Mouse (Mus musculus) spleen, postnatal 10 days (tissue): ENCODE results near the gene Susd6.
"Not testable (repeated sequence)": the region's sequence is repeated elsewhere in the genome, so short reads cannot be mapped to it uniquely, and the experiment has no call there.

Source experiments
- DNase-seq, 2 experiments: peaks; one replicate each; pipeline ENCODE4 v3.0.0; 2021 to 2022; ENCODE audit warnings: low spot score in 2 of 2

Gene Susd6

DNA sequence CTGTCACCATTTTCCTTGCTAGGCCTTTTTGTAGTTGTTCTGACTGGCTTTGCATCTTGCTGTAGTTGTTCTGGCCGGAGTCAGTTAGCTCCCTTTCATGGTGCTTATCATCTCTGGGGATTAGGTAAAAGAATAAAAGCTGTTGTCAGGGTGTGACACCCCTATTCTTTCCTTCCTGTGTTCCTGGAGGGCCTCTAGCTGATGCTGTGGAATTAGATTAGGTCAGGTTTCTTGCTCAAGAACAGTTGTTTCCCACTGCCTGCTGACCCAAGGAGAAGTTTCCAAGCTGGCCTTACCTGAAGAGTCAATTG lies 22.2 kb downstream of the Susd6 start:
- DNase-seq: no peak

DNA sequence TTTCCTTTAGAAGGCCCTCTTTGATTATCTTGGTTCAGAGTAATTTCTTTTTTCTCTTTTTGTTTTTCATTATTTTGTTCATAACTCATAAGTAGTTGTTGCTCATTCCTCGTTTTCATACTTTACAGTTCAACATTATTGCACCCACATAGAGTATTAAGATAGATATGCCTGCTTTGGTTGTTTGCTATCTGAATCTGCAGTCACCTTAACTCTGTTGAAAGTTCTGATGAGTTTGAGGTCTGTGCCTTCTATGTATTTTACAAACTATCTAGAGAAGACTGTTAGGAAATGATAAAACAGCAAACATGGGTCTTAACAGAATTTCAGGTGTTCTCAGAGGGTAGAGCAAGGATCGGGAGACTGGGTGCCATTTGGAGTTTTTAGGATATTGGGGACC lies 23.1 kb downstream of the Susd6 start:
- no peak for DNase-seq

DNA sequence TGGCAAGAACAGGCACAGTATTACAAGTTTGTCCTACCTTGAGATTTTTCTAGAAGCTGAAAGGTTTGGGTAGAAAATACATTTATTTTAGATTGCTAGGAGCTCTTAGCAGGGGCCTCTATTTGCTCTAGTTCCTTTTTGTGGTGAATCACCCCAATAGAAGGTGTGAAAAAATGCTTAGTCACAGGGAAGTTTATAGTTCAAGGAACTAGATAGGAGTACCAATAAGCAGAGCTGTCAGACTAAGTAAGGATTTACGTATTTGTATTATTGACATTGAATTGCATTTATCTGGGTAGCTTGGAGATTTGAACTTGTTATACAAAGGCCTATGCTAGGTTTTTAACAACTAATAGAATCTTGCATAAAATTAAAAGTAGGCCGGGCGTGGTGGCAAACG lies 23.6 kb downstream of the Susd6 start:
- no peak for DNase-seq

DNA sequence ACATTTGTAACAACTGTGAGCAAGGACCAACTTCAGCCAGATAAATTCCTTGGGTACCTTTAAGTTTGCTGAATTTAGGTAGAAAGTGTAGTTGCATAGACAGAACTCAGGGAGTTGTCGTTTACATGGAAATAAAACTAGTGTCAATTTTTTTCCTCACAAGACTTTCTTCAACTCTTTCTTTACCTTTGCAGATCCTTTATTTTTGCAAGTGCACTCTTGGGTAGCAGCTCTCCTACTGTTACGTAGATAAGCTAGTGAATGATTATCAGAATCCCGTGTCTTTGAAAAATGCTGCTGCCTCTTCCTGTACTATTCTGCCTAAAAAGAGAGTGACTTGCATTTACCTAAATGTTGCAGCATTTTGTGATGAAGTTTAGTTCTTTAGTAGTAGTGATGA lies 24.2 kb downstream of the Susd6 start:
- no peak for DNase-seq

DNA sequence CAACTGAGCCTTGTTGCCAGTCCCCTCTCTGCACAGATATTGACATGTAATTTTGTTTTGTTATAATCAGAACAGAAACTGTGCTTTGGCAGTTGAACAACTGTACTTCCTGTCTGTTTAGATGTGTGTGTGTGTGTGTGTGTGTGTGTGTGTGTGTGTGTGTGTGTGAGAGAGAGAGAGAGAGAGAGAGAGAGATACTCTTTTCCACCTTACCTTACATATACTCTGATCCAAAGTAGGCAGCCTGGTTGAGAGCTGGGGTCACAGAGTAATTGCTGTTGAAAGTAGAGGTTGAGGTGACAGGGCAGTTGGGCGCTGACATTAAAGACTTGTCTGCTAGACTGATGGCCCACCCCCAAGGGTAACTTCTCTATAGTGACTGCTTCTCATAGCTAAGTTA lies 25.0 kb downstream of the Susd6 start:
- no peak for DNase-seq

DNA sequence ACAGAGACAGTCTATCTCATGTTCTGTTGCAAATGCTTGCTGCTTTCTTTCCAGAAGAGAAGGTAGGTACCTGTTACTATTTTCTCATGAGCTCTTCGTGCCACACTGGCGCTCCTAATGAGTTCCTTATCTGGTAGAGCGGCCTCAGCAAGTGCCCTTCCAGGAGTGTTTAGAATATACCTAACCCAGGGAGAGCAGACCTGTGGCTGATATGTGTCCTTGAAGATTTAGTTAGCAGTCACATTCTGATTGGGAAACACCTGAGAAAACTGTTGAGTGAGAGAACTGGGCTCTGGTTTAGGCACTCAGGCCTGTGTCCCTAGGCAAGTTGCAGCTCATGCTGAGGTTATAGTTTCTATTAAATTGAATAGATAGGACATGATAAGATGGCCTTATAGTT lies 25.6 kb downstream of the Susd6 start:
- DNase-seq: no peak

DNA sequence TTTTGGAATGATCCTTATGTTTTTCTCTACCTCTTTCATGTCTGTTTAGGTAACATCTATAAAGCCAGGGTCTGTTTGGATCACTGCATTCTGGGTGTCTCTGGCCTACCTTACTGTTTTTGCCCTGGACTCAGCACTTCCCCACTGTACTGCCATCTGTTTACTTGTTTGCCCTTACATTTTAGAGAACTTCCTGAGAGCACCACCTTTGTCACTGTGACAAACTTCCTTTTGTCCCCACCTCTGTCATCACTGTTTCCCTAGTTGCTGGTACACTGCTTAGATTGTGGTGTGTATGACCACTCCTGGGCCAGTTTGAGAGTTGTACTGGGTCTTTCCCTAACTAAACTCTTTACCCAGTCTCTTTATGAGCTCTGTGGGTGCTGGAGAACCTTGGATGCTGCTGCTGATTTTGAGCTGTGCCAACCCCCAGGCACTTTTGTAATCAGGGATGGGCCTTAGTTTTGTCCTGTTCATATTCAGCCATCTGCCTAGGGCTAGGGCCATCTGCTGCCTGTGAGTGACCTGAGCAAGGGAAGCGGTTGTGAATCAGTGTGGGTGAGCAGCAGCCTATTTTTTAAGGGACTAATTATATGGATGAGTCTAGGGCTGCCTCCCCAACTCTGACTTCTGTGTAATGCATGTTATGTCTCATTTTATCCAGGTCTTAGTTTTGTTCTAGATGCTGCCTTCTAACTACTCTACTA lies 26.2 kb downstream of the Susd6 start:
- DNase-seq: no peak

DNA sequence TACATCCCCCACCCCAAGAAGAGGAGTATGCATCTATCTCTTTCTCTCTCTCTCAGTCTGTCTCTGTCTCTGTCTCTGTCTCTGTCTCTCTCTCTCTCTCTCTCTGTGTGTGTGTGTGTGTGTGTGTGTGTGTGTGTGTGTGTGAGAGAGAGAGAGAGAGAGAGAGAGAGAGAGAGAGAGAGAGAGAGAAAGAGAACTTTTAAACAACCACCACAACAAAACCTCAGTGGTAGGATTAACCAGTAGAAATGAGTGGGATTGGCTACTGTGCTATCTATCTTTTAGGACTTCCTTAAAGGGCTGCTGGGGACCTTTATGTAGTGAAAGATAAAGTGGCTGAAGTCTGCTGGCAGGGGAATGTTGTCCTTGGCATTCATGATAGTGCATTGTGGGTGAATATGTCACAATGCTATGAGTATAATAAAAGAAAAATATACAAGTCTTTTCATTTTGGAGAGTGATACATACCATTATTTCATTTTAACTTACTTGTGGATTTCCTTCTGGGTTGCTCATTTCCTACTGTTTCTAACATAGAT lies 27.5 kb downstream of the Susd6 start:
- DNase-seq: no peak

DNA sequence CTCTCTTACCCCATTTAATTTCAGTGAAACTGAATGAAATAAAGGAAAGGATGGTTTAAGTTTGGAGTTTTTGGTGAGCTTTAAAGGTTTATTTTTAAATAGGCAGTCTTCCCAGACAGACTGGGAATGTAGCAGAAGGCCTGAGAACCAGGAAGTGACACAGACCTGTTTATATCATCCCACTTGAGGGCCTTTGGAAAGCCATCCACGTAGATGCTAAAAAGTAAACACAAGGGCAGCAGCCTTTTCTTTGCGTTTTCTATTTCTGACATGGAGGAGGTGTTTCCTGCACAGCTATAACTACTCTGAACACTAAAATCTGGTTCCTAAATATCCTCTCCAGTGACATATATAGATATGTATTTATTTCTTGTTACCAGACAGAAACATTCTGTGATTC lies 28.7 kb downstream of the Susd6 start:
- not testable (repeated sequence) for DNase-seq

DNA sequence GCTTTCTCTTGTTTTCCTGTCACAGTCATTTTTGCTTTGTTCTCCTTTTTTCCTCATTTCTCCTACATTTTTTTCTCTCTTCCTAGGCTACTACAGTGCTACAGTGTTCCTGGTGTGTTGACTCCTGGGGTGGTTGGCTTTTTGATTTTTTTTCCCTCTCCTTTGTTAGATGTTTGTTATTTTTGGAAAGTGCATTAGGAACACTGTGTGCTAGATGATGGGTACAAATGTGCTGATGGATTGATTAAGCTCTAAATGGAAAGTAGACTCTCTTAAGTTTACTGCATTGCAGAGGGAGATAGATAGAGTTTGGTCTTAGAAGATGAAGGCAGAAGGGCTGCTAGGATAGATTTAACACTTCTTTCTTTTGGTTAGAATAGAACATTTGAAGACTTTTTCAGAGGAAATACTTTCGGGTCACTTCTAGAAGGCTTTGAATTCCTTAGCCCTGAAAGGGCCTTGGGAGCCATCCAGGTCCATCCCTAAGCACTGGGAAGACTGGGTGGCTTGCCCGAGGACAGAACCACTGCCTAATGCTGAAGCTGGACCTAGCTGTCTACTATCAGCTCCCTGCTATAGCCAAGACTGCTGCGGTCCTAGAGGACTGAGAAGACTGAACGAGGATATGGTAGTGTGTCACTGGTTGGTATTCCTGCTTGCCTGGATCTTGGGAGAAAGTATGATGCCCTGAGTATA lies 31.1 kb downstream of the Susd6 start:
- DNase-seq: no peak

DNA sequence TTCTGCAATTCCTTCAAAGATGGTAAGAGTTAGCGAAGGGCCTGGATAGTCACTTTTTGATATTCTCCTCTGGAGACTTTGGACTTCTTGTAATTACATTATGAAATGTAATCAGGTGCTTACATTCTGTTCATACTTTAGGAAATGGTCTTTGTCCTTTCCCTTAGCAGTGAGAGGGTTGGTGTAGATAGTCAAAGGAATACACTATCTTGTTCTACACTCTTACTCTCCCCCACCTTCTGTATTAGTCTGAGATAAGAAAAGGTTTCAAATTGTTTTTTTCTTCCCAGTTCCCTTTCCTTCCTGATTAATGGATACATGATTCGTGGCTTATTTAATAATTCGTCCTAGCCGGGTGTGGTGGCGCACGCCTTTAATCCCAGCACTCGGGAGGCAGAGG lies 32.2 kb downstream of the Susd6 start:
- DNase-seq: no peak

DNA sequence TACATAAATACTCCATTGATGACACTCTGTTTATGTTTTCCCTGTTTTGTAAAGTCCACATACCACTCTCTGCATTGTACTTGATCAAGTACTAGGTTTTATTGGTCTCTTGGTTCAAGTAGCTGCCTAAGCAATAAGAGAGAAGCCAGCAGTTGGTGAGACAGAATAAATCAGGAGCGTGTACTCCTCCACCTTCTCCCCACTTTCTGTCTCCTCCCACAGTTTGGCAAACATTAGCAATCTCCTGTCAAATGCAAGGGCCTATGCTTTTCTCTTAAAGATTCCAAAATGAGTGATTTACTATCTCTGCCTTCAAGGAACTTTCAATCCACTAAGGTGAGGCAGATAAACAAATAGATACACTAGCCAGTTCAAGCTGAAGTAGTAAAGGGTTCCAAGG lies 33.9 kb downstream of the Susd6 start:
- DNase-seq: no peak

DNA sequence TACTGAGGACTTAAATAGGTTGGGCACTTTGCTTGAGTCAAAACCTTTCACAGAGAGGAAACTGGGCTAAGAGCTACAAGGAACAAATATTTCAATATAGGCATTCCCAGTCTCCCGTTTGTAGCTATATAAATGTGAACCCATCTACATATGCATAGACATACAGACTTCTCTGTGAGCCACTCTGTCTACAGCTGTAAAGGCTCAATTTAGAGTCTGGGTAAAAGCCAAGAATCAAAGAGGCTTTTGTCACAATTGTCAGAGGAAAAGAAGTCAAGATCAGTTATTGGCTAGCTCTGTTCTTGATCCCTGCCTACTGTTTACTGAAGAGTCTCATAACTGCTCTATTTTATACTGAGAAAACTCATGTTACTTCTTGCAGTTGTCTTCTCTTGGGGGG lies 36.1 kb downstream of the Susd6 start:
- DNase-seq: no peak

DNA sequence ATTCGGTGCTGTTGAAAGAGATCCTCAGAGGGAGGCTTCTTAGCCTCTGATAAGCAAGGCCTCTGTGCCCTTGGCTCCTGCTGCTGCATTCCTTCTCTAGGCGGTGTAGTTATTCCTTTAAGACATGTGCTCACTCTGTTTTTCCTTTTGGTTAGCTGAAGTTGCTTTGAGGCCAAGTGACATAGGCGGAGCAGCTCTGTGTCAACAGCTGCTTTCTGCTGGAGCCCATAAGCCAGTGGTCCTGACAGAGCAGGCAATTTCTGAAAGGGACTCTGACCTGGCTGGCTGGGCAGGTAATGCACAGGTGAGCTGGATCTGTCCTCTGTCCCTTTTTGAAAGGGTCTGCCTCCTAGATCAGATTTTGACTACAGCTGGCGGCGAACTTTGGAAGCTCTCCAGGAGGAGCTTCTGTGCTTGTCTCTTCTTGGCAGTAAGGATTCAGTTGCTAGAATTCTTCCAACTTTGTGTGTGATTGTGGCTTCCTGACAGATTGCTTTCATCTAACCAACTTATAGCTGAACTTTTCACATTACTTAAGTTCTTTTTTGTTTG lies 37.2 kb downstream of the Susd6 start:
- DNase-seq: no peak

DNA sequence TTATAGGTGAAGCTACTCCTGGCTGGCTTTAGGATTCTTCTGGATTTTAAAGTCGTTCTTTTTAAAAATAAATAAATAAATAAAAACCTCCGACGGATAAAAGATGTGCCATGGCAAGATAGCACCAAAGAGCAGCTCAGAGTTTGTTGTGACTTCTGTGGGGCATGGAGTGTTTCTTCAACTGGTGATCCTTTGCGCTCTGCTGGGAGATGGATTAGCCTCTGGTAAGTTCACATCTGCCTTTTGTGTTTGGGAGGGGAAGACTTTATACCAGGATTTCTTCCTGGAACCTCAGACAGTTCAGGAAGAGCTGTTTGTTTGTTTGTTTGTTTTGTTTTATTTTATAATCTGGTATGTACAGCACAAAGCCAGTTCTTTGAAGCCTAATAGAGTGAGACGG lies 37.7 kb downstream of the Susd6 start:
- no peak for DNase-seq

DNA sequence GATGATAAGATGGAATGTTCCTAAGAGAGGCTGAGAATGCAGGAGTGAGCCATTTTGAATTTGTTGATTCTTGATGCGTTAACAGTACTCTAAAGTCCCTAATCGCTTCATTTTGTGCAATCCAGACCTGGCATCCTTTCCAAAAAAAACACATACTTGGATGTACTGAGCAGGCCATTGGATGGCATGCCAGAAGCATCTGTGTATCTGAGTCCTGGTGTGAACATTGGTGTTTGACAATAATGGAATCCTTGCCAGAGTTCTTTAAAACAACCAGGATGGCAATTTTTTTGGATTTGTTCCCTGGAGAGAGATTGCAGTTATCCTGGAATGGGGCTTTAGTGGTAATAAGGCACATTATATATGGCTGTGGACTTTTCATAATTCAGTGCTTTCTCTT lies 38.6 kb downstream of the Susd6 start:
- no peak for DNase-seq

DNA sequence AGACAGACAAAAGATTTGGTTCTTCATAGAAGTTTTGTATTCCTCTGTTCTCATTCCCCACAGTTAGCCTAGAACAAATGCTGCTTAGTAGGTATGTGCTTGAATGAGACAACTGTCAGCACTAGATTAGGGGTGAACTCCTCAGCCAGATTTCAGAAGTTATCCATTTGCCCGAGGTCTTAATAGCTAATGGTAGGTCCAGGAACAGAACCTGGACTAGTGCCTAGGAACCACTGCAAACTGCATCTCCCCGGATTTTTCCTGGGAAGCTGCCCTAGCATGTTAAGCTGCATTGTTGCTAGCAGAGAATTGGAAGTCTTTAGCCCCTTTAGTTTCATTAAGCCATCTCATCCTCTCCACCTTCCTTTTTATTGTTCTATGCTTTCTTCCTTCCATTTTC lies 39.9 kb downstream of the Susd6 start:
- no peak for DNase-seq

DNA sequence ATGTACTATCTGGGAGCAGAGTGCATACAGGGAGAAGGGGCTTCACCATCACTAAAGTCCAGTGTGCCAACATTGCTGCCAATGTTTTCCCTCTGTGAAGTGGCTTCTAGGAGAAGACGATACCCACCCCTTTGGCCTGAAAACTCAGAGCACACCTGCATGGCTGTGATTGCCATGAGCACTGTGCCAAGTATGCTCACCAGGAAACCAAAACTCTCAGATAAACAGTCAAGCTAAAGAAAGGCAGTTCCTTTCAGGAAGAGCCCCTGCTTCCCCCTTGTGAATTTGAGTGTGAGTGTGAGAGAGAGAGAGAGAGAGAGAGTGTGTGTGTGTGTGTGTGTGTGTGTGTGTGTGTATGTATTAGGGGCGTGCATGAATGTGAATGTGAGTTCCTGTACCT lies 40.5 kb downstream of the Susd6 start:
- no peak for DNase-seq

DNA sequence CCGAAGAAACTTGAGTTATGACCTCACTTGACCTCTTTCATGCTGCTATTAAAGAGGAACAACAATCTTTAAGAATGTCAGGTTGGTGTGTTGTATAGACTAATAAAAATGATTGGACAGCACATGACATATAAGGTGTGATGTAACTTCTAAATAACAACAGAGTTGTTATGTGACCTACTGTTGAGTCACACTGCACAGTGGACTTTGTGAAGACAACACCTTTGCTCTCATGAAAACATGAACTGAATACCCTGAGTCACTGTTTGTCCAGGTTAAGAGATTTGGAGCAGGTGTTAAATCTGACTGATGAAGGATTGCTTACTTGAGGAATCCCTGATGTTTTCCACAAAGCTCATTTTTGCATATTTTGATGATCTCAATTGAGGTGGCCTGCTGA lies 42.0 kb downstream of the Susd6 start:
- DNase-seq: no peak

DNA sequence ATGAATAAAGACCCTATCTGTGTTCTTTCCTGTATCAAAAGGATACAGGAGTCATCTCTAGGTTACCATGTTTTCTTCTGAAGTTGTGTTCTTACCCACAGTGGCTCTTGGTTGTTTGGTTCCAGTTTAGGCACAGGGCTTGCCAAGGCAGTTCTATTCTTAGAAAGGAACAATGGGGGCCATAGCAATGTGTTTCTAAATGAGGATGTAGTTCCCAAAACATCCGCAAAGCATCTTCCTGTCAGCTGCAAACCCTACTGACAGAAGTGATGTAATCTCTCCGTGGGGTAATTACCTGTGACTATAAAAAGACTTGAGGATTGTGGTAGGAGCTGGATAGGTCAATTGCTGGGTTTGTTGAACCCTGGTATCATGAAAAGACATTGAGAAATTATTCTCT lies 43.2 kb downstream of the Susd6 start:
- no peak for DNase-seq

DNA sequence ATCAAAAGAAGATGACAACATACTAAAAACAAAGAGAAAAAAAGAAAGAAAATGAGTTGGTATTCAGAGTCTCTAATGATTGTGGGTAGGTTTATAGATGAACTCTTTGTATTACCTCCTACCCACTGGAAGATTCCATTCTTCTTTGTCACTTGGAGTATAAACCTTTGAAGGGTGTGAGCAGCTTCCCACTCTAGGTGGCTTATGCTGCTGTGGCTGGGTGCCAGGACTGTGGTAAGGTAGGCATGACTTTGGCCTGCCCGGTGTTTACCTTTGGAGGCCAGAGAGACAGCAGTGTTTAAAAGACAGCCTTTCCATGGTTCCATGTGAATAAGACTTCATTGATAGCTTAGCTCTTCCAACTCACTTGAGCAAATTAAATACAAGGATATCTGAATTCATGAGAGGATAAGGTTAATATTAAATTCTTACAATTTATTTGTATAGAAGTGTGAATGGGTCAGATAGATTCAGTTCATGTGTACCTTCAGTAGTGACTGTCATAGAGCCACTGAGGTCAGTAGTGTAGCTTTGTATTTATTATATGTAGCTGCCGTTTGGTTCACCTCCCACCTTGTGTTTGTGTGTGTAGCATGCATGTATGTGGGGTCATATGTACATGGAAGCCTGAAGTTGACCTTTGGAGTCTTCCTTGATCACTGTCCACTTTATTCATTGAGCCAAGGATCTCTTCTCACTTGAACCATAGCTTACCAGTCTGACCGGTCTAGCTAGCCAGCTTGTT lies 44.0 kb downstream of the Susd6 start:
- no peak for DNase-seq

DNA sequence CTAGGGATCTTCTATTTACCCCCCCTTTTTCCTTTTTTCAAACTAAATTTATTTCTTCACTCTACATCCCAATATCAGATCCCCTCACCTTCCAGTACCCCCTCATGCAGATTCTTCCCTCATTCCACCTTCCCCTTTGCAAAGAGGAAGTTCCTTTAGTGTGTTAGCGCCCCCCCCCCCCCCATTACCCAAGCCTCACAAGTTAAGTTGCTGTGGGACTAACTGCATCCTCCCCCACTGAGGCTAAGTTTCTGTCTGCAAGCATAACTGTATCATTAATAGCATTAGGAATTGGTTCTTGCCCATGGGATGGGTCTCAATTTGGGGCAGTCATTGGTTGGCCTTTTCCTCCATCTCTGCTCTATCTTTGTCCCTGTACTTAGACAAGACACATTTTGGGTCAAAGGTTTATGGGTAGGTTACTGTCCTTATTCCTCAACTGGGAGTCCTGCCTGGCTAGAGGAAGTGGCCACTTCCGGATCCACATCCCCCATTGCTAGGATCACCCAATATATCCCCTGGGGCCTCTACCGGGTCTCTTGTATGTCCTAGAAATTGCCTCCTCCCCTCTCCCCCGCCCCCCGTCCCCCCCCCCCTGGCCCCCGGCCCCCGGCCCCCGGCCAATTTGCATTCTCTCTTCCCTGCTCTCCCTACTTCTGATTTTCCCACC lies 44.7 kb downstream of the Susd6 start:
- no peak for DNase-seq
